Mouse (Mus musculus) liver, adult 2 months (tissue): ENCODE measurements around the gene H2-Eb2. TPM values are rescaled to one million over a fixed set of nuclear protein-coding genes. Genes with fewer than 3 reads are reported as not detected.

ENCODE experiments used
- DNase-seq: peaks from one replicate; pipeline ENCODE4 v3.0.0-alpha.2; 2011; ENCODE audit warnings: low read depth, low spot score; ENCODE audit errors: extremely low read depth
- H3K27ac ChIP-seq: fragments of 200-500 bp; replicated peaks from 2 replicates; pipeline ENCODE4 v1.5.1; 2012; ENCODE audit warnings: low read depth, mild to moderate bottlenecking, control low read depth, inconsistent platforms, low read length; ENCODE audit not compliant: insufficient read depth
- H3K27me3 ChIP-seq: fragments of 200-500 bp; 2 replicates; pipeline ENCODE4 v1.6.1; 2012; ENCODE audit warnings: mild to moderate bottlenecking, moderate library complexity, low read length, inconsistent platforms; ENCODE audit not compliant: control insufficient read depth, insufficient read depth
- H3K36me3 ChIP-seq: fragments of 200-500 bp; 2 replicates; pipeline ENCODE4 v1.6.1; 2012; ENCODE audit warnings: low read length, inconsistent platforms; ENCODE audit not compliant: control insufficient read depth, insufficient read depth
- H3K4me1 ChIP-seq: fragments of 200-500 bp; 2 replicates; pipeline ENCODE4 v1.6.1; 2011; ENCODE audit warnings: low read length; ENCODE audit not compliant: control insufficient read depth, insufficient read depth
- H3K4me3 ChIP-seq: fragments of 200-500 bp; 2 replicates; pipeline ENCODE4 v1.5.1; 2011; ENCODE audit warnings: low read depth, mild to moderate bottlenecking, control low read depth, low read length, moderate library complexity; ENCODE audit not compliant: insufficient read depth
- H3K79me2 ChIP-seq: fragments of 200-500 bp; 2 replicates; pipeline ENCODE4 v1.6.1; 2012; ENCODE audit warnings: inconsistent platforms, mild to moderate bottlenecking, low read length, moderate library complexity; ENCODE audit not compliant: control insufficient read depth, insufficient read depth
- H3K9ac ChIP-seq: fragments of 200-500 bp; 2 replicates; pipeline ENCODE4 v1.6.1; 2012; ENCODE audit warnings: low read depth, mild to moderate bottlenecking, control low read depth, inconsistent platforms, low read length
- CTCF ChIP-seq: fragments of 200-500 bp; IDR thresholded peaks from 2 replicates; pipeline ENCODE4 v1.5.1; 2011; ENCODE audit warnings: low read depth, low read length, control low read depth
- POLR2A ChIP-seq: fragments of 200-500 bp; IDR thresholded peaks from 2 replicates; pipeline ENCODE4 v1.6.1; 2011; ENCODE audit warnings: low read length, control low read depth; ENCODE audit not compliant: insufficient read depth; ENCODE audit errors: extremely low read depth
- WGBS: fragments of 180-500 bp; shearing (Covaris S2); methylation state at CpG from one replicate; pipeline ENCODE4 v1.1.7; 2018; 5-methylcytosine and 5-hydroxymethylcytosine counted together
- polyA plus RNA-seq: library from polyadenylated mRNA; depleted of rRNA; stranded (reverse); fragments of >200 nt; gene quantifications from 2 replicates; pipeline ENCODE4 v1.2.3, GENCODE M21; 2012; rRNA removed
- total RNA-seq: library from RNA; depleted of rRNA; stranded (reverse); fragments of >200 nt; gene quantifications from 2 replicates; pipeline ENCODE4 v1.2.3, GENCODE M21; 2014; rRNA removed

Gene H2-Eb2
- total and polyA plus RNA-seq, 2 experiments, result 0.09 to 0.16 TPM

- 80% methylated on average over 2 of the region's 2 CpGs for WGBS
- Histone ChIP-seq H3K27me3 (no peaks in the 10 kb centered on the region; the same call in 1 of the 2 replicates), H3K9ac (no peak overlapping the region), H3K36me3 (no peaks in the 10 kb centered on the region), H3K27ac (no peak overlapping the region), H3K4me3 (no peak overlapping the region), H3K4me1 (no peaks in the 10 kb centered on the region), H3K79me2 (no peaks in the 10 kb centered on the region)
- DNase-seq, result no peak
- TF ChIP-seq CTCF, result no peak
- TF ChIP-seq POLR2A, result no peak
These were observed 61.2 kb downstream of the H2-Eb2 start for GRCm38 (mm10) chr17:34386656-34387055.

GRCm38 (mm10) chr17:34388513-34388912 is 63.0 kb downstream of the H2-Eb2 start:
- peak; percentile 73 for TF ChIP-seq CTCF
- no peak for TF ChIP-seq POLR2A
- Histone ChIP-seq H3K9ac (no peak overlapping the region), H3K36me3 (no peaks in the 10 kb centered on the region), H3K27ac (no peak overlapping the region), H3K4me1 (no peaks in the 10 kb centered on the region), H3K79me2 (no peaks in the 10 kb centered on the region), H3K27me3 (no peaks in the 10 kb centered on the region; the same call in 1 of the 2 replicates), H3K4me3 (no peak overlapping the region)
- 42% methylated on average over 4 of the region's 4 CpGs for WGBS
- DNase-seq, result peak; percentile 41

Other genes with a start within 250 kb of the H2-Eb2 start
- 0.28 and 0.47 TPM in 2 replicates for gene H2-Oa, start 233.3 kb upstream of the H2-Eb2 start, total RNA-seq
- 0.76 and 1.4 TPM in 2 replicates for gene H2-Oa, start 233.3 kb upstream of the H2-Eb2 start, polyA plus RNA-seq
- 7.1 and 8.5 TPM in 2 replicates for gene H2-DMa, start 206.1 kb upstream of the H2-Eb2 start, total RNA-seq
- 8.3 and 13.1 TPM in 2 replicates for gene H2-DMa, start 206.1 kb upstream of the H2-Eb2 start, polyA plus RNA-seq
- 39.0 and 53.2 TPM in 2 replicates for gene Brd2, start 203.0 kb upstream of the H2-Eb2 start, total RNA-seq
- 55.8 and 76.9 TPM in 2 replicates for gene Brd2, start 203.0 kb upstream of the H2-Eb2 start, polyA plus RNA-seq
- 0.74 and 1.7 TPM in 2 replicates for gene H2-DMb2, start 182.4 kb upstream of the H2-Eb2 start, total RNA-seq
- gene H2-DMb2, start 182.4 kb upstream of the H2-Eb2 start, polyA plus RNA-seq, result 1.1 and 3.1 TPM in 2 replicates
- 4.2 and 6.6 TPM in 2 replicates for gene H2-DMb1, start 172.6 kb upstream of the H2-Eb2 start, total RNA-seq
- gene H2-DMb1, start 172.6 kb upstream of the H2-Eb2 start, polyA plus RNA-seq, result 8.3 and 14.5 TPM in 2 replicates
- 15.1 and 17.3 TPM in 2 replicates for gene Tap1, start 138.1 kb upstream of the H2-Eb2 start, total RNA-seq
- 18.8 and 23.5 TPM in 2 replicates for gene Tap1, start 138.1 kb upstream of the H2-Eb2 start, polyA plus RNA-seq
- gene Psmb9, start 137.9 kb upstream of the H2-Eb2 start, total RNA-seq, result 23.3 and 38.1 TPM in 2 replicates
- 38.0 and 41.5 TPM in 2 replicates for gene Psmb9, start 137.9 kb upstream of the H2-Eb2 start, polyA plus RNA-seq
- gene Psmb8, start 127.9 kb upstream of the H2-Eb2 start, total RNA-seq, result 66.9 and 101 TPM in 2 replicates
- 56.7 and 80.3 TPM in 2 replicates for gene Psmb8, start 127.9 kb upstream of the H2-Eb2 start, polyA plus RNA-seq
- 14.4 and 15.2 TPM in 2 replicates for gene Tap2, start 122.1 kb upstream of the H2-Eb2 start, total RNA-seq
- gene Tap2, start 122.1 kb upstream of the H2-Eb2 start, polyA plus RNA-seq, result 18.4 and 24.6 TPM in 2 replicates
- gene H2-Ob, start 86.8 kb upstream of the H2-Eb2 start, total RNA-seq, result 1.5 and 1.6 TPM in 2 replicates
- 0.96 and 2.9 TPM in 2 replicates for gene H2-Ob, start 86.8 kb upstream of the H2-Eb2 start, polyA plus RNA-seq
- 25.2 and 59.5 TPM in 2 replicates for gene H2-Ab1, start 68.0 kb upstream of the H2-Eb2 start, total RNA-seq
- gene H2-Ab1, start 68.0 kb upstream of the H2-Eb2 start, polyA plus RNA-seq, result 80.4 and 156 TPM in 2 replicates
- gene H2-Aa, start 37.8 kb upstream of the H2-Eb2 start, total RNA-seq, result 32.8 and 58.4 TPM in 2 replicates
- gene H2-Aa, start 37.8 kb upstream of the H2-Eb2 start, polyA plus RNA-seq, result 42.8 and 78.0 TPM in 2 replicates
- gene H2-Eb1, start 19.8 kb upstream of the H2-Eb2 start, total RNA-seq, result 18.5 and 38.0 TPM in 2 replicates
- gene H2-Eb1, start 19.8 kb upstream of the H2-Eb2 start, polyA plus RNA-seq, result 23.3 and 39.5 TPM in 2 replicates
- gene Btnl2, start 29.2 kb downstream of the H2-Eb2 start, total RNA-seq, result 0.09 TPM in 1 of 2 replicates, not detected in the other
- 0.05 TPM in 1 of 2 replicates, not detected in the other for gene Btnl2, start 29.2 kb downstream of the H2-Eb2 start, polyA plus RNA-seq
- not detected in 2 replicates for gene Btnl1, start 51.5 kb downstream of the H2-Eb2 start, total RNA-seq
- gene Btnl1, start 51.5 kb downstream of the H2-Eb2 start, polyA plus RNA-seq, result not detected in 2 replicates
- not detected in 2 replicates for gene BC051142, start 73.2 kb downstream of the H2-Eb2 start, total RNA-seq
- gene BC051142, start 73.2 kb downstream of the H2-Eb2 start, polyA plus RNA-seq, result 0.06 TPM in 1 of 2 replicates, not detected in the other
- 0.09 TPM in 1 of 2 replicates, not detected in the other for gene Btnl4, start 151.7 kb downstream of the H2-Eb2 start, total RNA-seq
- not detected in 2 replicates for gene Btnl4, start 151.7 kb downstream of the H2-Eb2 start, polyA plus RNA-seq
- gene Btnl6, start 191.7 kb downstream of the H2-Eb2 start, total RNA-seq, result 0.07 TPM in 1 of 2 replicates, not detected in the other
- gene Btnl6, start 191.7 kb downstream of the H2-Eb2 start, polyA plus RNA-seq, result not detected in 2 replicates
- gene Notch4, start 238.6 kb downstream of the H2-Eb2 start, total RNA-seq, result 0.83 and 2.6 TPM in 2 replicates
- 1.8 and 3.4 TPM in 2 replicates for gene Notch4, start 238.6 kb downstream of the H2-Eb2 start, polyA plus RNA-seq